Mouse (Mus musculus) testis, adult 2 months (tissue): Measurements from ENCODE around the gene Scn5a.

Experiments
- CTCF ChIP-seq: fragments of 200-500 bp; IDR thresholded peaks from 2 replicates; pipeline ENCODE4 v1.5.1; 2012; ENCODE audit warnings: low read depth, mild to moderate bottlenecking, inconsistent platforms, low read length, moderate library complexity; ENCODE audit not compliant: control insufficient read depth, insufficient read depth, insufficient replicate concordance
- POLR2A ChIP-seq: fragments of 200-500 bp; IDR thresholded peaks from 2 replicates; pipeline ENCODE4 v1.6.1; 2012; ENCODE audit warnings: low read depth, mild to moderate bottlenecking, inconsistent platforms, low read length, moderate library complexity; ENCODE audit not compliant: control insufficient read depth

DNA sequence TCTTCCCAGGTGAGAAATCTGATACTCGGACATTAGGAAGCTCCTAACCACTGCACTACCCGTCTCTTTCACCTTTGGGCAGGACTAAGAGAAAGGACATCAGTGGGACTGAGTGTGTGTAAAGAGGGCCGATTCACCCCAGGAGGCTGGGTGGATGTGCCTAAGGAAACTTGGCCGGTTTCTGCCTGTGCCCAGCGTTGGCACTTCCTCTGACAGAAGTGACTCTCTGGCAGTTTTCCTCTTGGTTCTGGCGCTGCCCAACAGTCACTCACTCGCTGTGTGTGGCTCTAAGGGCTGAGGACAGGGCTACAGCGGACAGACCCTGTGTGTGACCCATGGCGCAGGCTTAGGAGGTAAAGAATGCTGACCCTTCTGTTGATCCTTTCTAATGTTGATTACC, 8.2 kb downstream of the Scn5a start:
- no peak for TF ChIP-seq POLR2A
- no peak for TF ChIP-seq CTCF
